Mouse (Mus musculus) brain, adult 2 months (tissue): ENCODE measurements at regions not wholly inside any gene's neighbourhood (a gene's known extent, or its start where the extent isn't known, plus 50 kb on each side); places are given as distances from the start of the nearest gene placed in this dataset.

Experiments used
- DNase-seq: peaks from one replicate; pipeline ENCODE4 v3.0.0; 2011; ENCODE audit warnings: low read depth, low spot score

DNA sequence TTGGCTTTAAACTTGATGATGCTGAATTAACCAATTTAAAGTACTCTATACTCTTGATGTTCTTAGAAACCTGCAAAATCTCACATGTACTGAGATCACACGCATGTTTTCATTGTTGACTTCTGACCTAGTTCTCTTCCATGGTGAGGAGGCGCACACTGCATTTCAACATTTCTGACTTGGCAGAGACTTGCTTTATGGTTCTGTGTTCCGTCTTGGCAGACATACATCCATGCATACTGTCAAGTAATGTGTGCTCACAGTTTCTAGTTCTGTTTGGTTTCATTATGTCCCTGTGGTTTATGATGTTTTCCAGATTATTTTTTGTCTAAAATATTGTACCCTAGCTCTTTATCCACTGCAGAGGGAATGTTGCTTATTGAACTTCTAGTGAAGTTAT, 198.5 kb downstream of the Gm11077 start:
- DNase-seq, result no peak

DNA sequence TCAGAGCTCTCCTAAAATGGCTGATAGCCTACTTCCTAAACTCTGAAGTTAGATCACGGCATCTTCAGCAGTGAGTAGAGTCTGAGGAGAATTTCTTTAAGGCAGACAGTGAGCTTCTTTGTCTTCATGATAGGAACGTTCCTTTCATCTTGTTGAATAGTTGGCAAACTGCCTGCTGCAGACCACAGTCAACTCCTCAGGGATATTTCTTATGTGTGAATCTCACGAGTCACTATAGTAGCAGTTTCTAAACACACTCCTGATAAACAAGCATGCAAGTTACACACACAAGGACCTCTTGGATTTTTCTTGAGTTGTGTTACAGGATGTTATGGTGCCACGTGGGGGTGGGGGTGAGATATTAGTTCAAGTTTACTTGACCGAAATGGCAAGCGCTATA, 205.2 kb downstream of the Gm11077 start:
- DNase-seq, result no peak

DNA sequence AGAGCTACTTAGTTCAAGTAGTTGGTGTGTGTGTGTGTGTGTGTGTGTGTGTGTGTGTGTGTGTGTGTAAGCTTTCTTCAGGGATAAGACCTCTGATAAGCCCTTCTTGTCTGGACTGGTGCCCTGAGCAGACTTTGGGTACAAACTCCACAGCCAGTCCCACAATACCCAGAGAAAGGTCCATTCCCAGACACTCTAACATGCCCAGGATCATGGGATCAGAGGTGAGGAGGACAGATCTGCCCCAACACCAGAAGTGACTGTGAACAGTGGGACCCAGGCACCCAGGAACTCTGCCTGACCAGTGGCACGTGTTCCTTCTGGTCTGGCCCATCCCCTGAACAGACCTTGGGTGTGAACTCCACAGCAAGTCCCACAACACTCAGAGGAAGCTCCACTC, 208.9 kb downstream of the Gm11077 start:
- DNase-seq, result no peak

DNA sequence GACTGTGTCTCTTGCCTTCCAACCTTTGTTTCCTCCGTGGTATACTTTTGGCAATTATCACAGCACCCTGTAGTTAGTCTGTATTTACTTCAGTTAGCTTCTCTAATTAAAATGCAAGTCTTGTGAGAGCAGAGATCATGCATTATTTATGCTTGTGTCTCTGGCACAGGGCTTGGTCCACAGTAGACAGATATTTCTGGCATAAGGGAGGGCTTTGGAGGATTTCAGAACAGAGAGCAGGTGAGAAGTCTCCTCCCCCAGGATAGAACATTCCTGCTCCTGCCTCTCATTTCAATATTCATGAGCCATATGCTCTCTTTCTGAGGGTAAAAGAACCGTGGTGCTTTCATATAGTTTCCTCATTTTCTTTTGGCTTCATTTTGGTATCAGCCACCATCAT, 217.6 kb downstream of the Gm11077 start:
- peak; percentile 77 for DNase-seq

DNA sequence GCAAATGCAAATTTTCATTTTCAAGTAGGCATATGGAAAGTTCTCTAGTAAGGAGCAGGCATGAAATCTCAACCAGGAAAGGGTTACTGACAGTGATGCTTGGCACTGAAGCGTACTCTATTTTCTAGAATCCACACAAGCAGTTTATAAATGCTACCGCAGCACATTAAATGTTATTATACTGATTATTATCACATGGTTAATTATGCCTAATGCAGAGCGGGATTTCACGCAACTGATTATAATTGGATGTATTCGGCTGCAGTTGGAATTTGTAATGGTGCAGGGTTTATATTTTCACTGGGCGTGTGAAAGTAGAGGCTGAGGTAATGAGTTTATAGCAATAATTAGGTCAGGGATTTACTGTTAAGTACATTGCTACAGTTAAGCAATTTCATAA, 221.4 kb downstream of the Gm11077 start:
- DNase-seq, result no peak

DNA sequence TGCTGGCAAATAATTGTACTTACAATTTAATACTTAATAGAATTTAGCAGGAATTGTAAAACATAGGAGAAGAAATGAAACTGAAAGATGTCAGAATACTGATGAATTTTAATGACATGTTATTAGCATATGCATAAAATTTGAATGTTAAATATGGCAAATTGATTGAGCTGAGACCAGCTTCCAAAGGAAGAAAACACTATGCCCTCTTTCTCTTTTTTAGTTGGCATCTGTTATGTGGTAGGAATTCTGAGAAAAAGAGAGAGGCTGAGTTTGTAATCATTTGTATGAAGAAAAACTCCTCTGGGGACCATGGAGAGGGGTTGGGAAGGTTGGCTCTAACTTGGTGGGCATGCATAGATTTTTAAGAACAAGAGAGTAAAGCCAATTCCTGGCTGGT, 224.2 kb downstream of the Gm11077 start:
- DNase-seq, result no peak

DNA sequence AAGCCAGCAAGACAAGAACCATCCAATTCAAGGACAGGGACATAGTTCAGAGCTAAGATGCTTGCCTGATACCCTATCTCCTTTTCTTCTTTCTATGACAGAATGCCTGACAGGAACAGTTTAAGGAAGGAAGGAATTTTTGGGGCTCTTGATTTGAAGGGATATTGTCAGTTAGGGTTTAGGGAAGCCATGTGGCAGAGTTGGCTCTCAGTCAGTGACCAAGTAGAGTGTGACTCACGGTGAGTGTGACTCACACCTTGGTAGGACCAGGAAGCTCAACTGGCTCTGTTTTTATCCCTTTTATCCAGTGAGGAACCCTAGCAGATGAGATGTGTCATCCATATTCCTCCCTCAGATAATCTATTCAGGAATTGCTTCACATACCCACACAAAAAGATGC, 224.6 kb downstream of the Gm11077 start:
- peak; percentile 89 for DNase-seq

DNA sequence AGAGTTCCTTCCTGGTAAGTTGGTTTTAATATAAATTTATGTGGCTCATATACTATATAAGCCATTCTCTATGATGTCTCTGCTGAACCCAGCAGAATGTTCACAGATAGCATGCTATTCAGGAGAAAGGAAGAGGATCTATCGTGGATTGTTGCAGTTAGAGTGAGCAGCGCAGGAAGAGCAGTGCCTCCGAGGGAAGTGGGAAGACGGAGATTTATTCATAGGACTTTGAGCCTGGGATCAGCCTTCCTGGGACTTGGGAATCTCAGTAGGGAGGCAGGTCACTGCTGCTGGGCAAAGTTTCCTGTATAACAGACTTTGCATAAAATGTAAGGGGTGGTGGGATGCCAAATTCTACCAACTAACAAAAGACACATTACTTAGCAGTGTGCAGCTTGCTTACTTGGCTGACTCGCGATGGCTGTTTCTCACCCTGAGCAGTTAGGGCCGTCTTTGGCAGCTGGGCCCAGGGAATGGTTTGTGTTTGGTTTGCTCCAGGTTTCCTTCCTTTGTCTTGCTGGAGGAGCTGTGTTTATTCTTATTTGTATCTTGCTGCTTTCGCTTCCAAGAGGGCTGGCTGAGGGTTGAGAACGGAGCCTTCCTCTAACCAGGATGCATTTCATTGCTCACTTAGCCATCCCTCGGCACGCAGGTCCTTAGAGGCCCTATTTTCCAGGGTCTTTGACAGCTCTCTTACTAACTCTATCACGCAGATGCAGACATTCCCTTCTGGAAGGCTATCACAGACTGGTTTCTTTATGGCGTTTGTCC, 226.9 kb downstream of the Gm11077 start:
- DNase-seq, result no peak

DNA sequence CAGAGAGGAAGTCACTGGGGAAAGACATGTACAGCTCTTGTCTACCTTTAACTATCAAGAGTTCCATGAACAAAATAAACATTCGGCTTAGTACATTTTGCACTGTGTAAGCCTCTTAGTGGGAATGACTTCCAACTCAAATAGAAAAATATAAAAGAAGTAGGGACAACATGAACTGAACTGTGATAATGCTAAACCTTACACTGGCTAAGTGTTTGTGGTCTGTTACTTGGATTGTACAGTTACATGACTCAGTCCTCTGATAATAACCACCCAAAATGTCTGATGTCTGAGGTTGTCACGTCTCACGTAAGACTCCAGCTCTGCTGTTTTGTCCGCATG, 227.4 kb downstream of the Gm11077 start:
- DNase-seq, result no peak

DNA sequence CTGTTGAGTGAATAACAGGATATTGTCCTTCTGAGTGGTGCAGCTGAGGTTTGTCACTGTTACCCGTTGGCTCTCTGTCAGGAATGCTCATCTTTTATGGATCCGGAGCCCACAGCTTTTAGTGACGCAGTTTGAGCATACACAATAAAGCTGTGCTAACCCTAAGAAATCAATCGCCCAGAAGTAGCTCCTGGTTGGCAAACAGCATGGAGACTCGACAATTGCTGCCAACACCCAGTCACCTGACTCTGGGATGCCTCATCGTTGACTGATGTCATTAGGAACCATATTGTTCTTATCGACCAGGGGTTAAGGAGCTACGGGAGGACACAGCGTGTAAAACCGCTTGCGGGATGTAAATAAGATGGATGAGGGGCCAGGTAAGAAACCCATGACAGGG, 232.9 kb downstream of the Gm11077 start:
- DNase-seq, result no peak

DNA sequence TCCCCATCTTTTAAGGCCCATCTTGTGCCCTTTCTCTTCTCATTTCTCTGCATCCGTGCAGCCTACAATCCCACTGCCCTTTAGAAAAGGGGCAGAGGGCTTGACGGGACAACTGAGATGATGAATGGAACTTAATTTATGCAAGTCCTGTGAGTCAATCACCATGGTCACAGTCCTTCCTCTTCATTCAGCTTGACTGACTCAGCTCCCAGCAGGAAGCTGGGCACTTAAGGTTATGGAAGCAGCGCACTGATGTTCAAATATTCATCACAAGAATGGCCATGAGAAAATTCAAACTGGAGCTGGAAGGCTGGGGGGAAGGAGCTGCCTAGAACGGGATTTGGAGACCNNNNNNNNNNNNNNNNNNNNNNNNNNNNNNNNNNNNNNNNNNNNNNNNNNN, 233.5 kb downstream of the Gm11077 start:
- peak; percentile 61 for DNase-seq

DNA sequence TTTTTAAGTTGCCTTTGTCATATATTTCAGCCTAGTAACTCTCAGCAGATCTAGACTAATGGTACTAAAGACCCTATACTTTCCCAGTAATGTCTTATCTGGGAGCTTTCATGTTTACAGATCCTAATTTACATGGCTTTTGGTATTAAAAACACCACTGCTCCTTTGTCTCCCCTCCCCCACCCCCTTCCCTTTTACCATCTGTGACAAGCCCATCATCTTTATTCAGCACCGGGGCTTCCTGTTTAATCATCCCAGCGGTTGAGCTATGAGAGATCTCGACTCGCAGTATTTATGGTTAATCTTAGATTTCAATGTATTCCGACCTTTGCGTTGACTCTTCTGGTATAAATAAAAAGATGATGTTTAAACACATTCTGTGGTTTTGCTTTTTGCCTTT, 244.6 kb downstream of the Gm11077 start:
- no peak for DNase-seq

DNA sequence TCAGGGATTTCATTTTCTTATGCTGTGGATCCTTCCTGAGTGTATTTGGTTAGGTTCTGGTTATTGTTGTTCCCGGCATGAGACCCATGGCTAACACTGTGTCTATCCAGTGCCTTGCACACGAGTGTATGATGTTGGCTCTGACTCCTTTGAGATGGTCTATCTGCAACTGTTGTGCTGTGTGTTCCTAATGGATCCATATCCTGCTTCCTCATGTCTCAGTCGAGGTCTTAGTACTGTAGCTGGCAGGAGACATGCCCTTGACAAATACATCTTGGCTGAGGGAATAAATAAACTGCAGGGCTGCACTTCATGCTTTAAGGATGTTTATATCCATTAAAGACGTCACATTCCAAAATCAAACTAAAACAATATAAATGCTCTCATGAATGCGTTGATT, 247.9 kb downstream of the Gm11077 start:
- DNase-seq, result no peak

DNA sequence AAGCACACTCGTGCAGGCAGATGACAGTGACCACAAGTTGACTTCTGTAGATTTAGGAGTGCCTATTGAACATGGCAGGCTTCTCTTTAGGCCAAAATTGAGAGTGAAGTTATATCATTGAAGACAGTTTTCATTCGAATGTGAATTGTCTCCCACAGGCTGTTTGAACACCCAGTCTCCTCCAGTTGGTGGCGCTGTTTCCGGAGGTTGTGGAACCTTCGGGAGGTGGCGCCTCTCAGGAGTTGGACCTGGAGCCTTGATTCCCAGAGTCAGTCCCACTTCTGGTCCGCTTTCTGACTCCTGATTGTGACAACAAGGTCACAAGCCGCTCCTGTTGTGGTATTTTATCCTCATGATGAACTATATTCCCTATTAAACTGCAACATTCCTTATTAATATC, 254.5 kb downstream of the Gm11077 start:
- no peak for DNase-seq

DNA sequence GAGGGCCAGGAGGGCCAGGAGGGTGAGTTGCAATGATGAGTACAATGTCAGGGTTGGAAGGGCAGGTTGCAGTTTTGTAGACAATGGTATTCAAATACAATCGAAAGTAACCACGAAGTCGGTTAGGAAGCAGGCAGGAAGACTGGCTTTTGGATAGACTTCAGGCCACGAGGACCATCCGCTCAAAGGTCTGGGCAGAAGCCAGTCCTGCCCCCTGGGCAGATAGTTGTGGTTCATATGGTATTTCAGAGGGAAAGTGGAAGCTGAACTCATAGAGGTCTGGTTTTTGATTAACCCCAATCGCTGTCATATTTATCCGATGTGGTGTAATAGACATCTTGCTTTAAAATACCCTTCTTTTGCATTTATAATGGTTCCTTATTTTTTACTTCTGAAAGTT, 255.2 kb downstream of the Gm11077 start:
- no peak for DNase-seq

DNA sequence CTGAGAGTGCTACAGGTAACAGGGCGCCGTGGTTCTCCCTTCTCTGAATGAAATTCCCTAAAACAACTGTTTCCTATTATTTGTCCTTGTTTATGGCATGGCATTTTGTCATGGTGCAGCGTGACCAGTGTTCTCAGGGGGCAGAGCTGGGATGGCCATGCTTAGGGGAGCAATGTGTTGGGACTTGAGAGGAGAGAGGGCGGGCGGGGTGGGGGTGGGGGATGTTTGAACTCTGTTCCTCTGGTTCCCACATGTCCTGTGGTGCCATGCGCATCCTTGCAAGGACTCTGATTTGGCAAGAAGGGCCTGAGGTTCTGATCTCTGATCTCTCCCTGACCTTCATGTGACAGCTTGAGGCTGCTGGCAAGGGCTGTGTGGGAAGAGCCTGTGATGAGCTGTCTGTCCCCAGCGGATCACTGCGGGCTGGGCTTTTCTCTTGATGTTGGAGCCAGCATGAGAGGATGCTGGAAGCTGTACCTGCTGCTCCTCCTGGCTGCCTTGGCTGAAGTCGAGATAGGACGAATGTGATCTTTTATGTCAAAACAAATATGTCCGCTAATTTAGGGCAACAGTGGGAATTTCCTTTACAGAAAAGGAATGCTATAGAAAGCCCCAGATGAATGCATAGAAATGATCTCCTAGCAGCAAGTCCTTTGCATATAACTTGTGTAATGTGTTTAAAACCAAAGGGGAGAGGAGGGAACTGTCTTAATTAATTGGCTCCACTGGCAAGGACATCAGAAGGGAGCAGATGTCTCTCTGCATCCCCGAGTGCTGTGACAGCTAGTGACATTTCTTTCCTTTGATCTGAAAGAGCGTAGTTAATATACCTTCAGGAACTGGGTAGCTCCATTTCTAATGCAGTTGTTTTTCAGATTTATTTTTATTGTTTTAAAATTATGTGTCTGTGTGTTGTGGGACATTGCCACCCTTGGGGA, 255.2 kb upstream of the Pde3a start:
- peak; percentile 90 for DNase-seq

DNA sequence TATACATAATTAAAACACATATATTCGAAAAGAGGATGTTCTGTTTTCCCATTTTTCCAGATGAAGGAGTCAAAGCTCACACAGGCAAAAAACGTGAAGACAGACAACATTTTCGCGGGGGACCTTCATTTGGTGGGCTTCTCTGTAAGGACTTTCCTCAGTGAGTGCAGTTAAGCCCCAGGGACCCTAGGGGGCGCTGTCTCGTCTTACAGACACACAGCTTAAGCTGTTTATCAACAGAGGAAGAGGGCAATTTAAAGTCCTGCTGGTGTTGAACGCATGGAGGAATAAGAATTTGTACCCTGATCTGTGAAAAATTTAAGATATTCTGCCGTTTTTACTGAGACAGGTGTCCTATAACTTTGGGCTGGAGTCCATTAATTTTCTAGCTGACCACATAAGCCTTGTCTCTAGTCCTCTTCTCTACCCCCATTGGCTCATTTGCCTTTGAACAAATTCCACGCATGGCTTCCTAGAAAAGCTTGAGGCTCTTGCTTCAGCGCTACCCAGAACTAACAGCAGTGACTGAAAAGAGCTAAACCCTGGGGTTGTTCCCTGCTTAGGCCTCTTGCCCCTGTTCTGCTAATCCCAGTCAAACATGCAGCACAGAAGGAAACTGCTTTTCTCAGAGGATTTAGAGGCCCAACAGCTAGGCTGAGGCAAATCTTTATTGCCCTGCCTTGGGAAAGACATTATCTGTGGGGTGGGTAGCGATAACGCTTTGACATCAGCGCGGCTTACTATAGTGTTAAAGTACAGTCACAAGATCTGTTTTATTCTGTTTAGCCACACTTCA, 253.5 kb upstream of the Pde3a start:
- DNase-seq, result peak; percentile 6

DNA sequence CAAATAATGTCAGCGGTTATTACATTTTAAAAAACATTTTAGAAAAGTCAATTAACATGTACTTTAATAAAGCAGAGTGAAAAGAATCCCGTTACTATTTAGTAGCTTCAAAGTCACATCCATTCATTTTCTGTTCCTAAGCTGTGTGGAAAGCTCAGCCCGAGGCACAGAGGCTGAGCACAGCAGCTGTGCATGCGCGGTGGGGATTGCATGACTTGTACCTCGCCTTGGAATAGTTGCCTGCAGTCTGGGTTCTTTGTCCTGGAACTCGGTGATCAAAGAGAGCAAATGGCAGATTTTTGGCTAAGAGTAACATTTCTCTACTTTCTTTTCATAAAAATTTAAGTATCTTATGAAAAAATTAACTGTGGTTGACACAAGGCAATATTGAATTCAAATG, 251.0 kb upstream of the Pde3a start:
- peak; percentile 9 for DNase-seq

DNA sequence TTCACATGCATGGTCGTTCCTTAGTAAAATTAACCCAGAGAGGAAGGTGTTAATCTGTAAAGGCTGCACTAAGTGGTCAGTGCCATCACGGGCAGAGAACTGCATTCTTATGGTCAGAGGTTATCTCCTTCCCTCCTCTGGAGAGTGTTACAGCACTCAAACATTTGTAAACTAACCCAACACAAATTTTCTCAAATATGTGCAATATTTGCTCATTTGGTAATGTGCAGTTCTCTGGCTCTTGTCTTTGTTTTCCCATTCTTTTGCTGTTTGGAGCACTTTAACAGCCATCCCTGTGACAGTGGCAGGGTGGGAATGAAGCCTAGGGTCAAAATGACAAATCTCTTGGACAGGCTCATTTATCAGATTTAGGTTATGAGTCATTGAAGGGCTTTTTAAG, 248.5 kb upstream of the Pde3a start:
- no peak for DNase-seq

DNA sequence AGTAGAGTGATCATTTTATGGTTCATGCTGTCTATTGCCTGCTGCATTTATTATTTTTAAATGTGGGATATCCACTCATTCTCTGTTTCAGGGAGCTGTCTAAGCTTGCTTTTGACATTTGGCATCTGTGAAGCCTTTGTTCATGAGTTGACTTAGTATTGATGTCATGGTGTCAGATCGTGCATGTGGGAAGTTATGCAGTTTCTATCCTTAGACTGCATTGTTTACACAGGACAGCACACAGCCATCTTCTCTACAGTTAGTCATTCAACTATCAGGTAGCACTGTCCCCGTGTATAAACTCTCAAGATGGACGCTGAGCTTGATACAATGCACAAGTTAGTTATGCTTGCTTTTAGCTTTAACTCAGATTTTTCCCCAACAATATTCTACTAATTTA, 247.8 kb upstream of the Pde3a start:
- no peak for DNase-seq

DNA sequence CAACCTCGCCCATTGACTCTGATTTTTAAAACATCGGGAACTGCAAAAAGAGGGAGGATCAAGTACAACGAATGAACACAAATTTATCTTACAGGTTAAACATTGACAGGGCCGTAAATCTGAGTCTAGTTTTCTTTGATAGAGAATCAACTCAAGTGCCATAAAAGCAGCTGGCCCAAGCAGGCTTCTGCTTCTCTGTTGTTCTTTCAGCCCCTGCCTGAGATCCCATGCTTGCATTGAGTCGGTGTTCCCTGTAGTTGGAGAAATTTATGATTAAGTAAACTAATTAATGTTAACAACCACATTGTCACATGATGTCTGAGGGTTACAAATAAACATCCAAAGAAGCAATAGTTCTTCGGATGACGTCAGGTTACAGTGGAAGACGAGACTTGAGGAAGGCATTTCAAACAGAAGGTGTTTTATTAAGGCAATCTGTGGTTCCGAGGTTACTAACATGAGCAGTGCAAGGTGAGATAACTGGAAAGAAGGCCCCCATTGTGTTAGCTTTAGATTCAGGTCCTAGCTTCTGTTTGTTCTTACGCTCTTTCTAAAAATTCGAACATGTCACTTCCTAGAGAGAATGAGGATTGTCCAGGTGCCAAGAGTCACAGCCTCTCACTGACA, 233.9 kb upstream of the Pde3a start:
- no peak for DNase-seq

DNA sequence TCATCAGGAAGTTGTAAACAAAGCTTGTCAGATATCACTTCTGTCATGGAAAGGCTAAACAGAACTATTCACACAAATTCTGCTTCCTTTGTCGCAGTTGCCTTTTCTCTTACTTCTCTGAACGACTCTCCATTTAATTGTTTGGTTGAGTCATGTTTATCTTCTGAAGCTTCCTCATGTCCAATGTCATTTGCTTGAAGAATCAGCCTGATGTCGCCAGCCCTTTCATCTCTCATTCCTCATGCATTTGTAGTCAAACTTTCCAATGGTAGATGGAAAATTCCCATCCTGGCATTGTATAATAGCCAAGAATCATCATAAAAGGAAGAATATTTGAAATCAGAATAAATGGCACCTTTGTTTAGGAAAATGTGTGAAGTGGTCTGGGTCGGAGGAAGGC, 225.6 kb upstream of the Pde3a start:
- DNase-seq, result no peak
